Mouse (Mus musculus) liver, adult 2 months (tissue): ENCODE results near the gene Ggnbp2.

Experiments
- CTCF ChIP-seq: fragments of 200-500 bp; IDR thresholded peaks from 2 replicates; pipeline ENCODE4 v1.5.1; 2011; ENCODE audit warnings: low read depth, low read length, control low read depth
- POLR2A ChIP-seq: fragments of 200-500 bp; IDR thresholded peaks from 2 replicates; pipeline ENCODE4 v1.6.1; 2011; ENCODE audit warnings: low read length, control low read depth; ENCODE audit not compliant: insufficient read depth; ENCODE audit errors: extremely low read depth

DNA sequence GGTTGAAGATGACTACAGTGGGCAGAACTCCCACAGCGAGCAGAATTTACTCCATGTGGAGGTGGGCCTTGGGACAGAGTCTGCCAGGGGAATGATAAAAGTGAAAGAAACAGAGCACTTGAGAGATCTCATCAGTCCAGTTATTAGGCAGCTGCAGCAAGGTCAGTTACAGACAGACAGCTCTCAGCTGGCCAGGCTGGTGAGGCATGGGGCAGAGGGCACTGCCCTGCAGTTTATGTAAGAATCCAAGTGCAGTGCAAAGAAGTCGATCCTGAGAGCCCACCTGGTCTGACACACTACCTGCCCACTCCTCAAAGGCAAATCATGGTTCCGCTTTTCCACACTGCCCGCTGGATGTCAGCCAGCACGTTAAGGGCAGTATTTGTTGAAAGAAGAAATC is 15.6 kb upstream of the Ggnbp2 start:
- TF ChIP-seq CTCF (no peak), POLR2A (no peak)
